Mouse (Mus musculus): Measurements from ENCODE around the gene Dcst2. TPM values are rescaled to one million over a fixed set of nuclear protein-coding genes. Genes with fewer than 3 reads are reported as not detected.

Dcst2 gene
- total RNA-seq, 1 experiment = not detected

GRCm38 (mm10) chr3:89387632-89388031 lies 25.9 kb downstream of the Dcst2 start:
- TF ChIP-seq HCFC1 (IDR thresholded peaks at IDR 0.05; ENCODE audit: borderline replicate concordance, insufficient read depth, low read length) (no peak), MAFK (IDR thresholded peaks at IDR 0.05; ENCODE audit: insufficient read depth, low read depth, low read length) (no peak), ZNF384 (IDR thresholded peaks at IDR 0.05; ENCODE audit: low read depth, low read length) (no peak), ZC3H11A (IDR thresholded peaks at IDR 0.05; ENCODE audit: borderline replicate concordance, low read depth, low read length) (no peak), CHD2 (IDR thresholded peaks at IDR 0.05; ENCODE audit: low read depth, low read length) (no peak)
- Histone ChIP-seq H3K4me1 (ENCODE audit: control insufficient read depth in 2 of 2, insufficient read depth in 2 of 2, low read length in 2 of 2, poor library complexity in 1 of 2) (peaks cover 0 to 57% of the 10 kb centered on the region in 2 experiments; a peak in 3 of 4 replicates), H3K4me3 (ENCODE audit: insufficient read depth in 1 of 2, low read depth in 1 of 2, low read length in 2 of 2, poor library complexity in 1 of 2, severe bottlenecking in 1 of 2) (no peak overlapping the region), H3K36me3 (ENCODE audit: control insufficient read depth, insufficient read depth, low read length, poor library complexity, severe bottlenecking) (peaks cover 2% of the 10 kb centered on the region; the same call in 1 of the 2 replicates), H3K9me3 (ENCODE audit: control insufficient read depth, insufficient read depth, low read depth, low read length) (no peaks in the 10 kb centered on the region), H3K9ac (ENCODE audit: insufficient read depth, low read depth, low read length, poor library complexity, severe bottlenecking) (no peak overlapping the region), H3K27ac (ENCODE audit: insufficient read depth, low read depth, low read length, poor library complexity, severe bottlenecking) (no peak overlapping the region)
- no peak for DNase-seq (ENCODE audit: low read depth, low spot score)
- in situ Hi-C loops (cut with MboI; ENCODE audit: low sequenced_read_pairs in 2 of 2, unreplicated experiment in 2 of 2) = no loop called here

GRCm38 (mm10) chr3:89388134-89388881 lies 26.5 kb downstream of the Dcst2 start:
- in situ Hi-C loops (cut with MboI; ENCODE audit: low sequenced_read_pairs in 2 of 2, unreplicated experiment in 2 of 2) = no loop called here
- no peak for DNase-seq (ENCODE audit: low read depth, low spot score)
- Histone ChIP-seq H3K4me1 (ENCODE audit: control insufficient read depth in 2 of 2, insufficient read depth in 2 of 2, low read length in 2 of 2, poor library complexity in 1 of 2) (peaks cover 0 to 57% of the 10 kb centered on the region in 2 experiments; a peak in 3 of 4 replicates), H3K27ac (ENCODE audit: insufficient read depth, low read depth, low read length, poor library complexity, severe bottlenecking) (no peak overlapping the region), H3K4me3 (ENCODE audit: insufficient read depth in 1 of 2, low read depth in 1 of 2, low read length in 2 of 2, poor library complexity in 1 of 2, severe bottlenecking in 1 of 2) (no peak overlapping the region), H3K36me3 (ENCODE audit: control insufficient read depth, insufficient read depth, low read length, poor library complexity, severe bottlenecking) (peaks cover 2% of the 10 kb centered on the region; the same call in 1 of the 2 replicates), H3K9me3 (ENCODE audit: control insufficient read depth, insufficient read depth, low read depth, low read length) (no peaks in the 10 kb centered on the region), H3K9ac (ENCODE audit: insufficient read depth, low read depth, low read length, poor library complexity, severe bottlenecking) (no peak overlapping the region)
- TF ChIP-seq MAFK (IDR thresholded peaks at IDR 0.05; ENCODE audit: insufficient read depth, low read depth, low read length) = no peak
- no peak for TF ChIP-seq ZNF384 (IDR thresholded peaks at IDR 0.05; ENCODE audit: low read depth, low read length)
- no peak for TF ChIP-seq ZC3H11A (IDR thresholded peaks at IDR 0.05; ENCODE audit: borderline replicate concordance, low read depth, low read length)
- TF ChIP-seq CHD2 (IDR thresholded peaks at IDR 0.05; ENCODE audit: low read depth, low read length) = no peak
- no peak for TF ChIP-seq HCFC1 (IDR thresholded peaks at IDR 0.05; ENCODE audit: borderline replicate concordance, insufficient read depth, low read length)

GRCm38 (mm10) chr3:89388901-89389740 lies 27.3 kb downstream of the Dcst2 start:
- TF ChIP-seq HCFC1 (IDR thresholded peaks at IDR 0.05; ENCODE audit: borderline replicate concordance, insufficient read depth, low read length) = peak; percentile 99
- no peak for TF ChIP-seq ZNF384 (IDR thresholded peaks at IDR 0.05; ENCODE audit: low read depth, low read length)
- no peak for TF ChIP-seq CHD2 (IDR thresholded peaks at IDR 0.05; ENCODE audit: low read depth, low read length)
- no peak for TF ChIP-seq MAFK (IDR thresholded peaks at IDR 0.05; ENCODE audit: insufficient read depth, low read depth, low read length)
- no peak for TF ChIP-seq ZC3H11A (IDR thresholded peaks at IDR 0.05; ENCODE audit: borderline replicate concordance, low read depth, low read length)
- Histone ChIP-seq H3K9ac (ENCODE audit: insufficient read depth, low read depth, low read length, poor library complexity, severe bottlenecking) (no peak overlapping the region), H3K4me1 (ENCODE audit: control insufficient read depth in 2 of 2, insufficient read depth in 2 of 2, low read length in 2 of 2, poor library complexity in 1 of 2) (peaks cover 0 to 49% of the 10 kb centered on the region in 2 experiments; a peak in 3 of 4 replicates), H3K4me3 (ENCODE audit: insufficient read depth in 1 of 2, low read depth in 1 of 2, low read length in 2 of 2, poor library complexity in 1 of 2, severe bottlenecking in 1 of 2) (no peak overlapping the region), H3K27ac (ENCODE audit: insufficient read depth, low read depth, low read length, poor library complexity, severe bottlenecking) (no peak overlapping the region), H3K36me3 (ENCODE audit: control insufficient read depth, insufficient read depth, low read length, poor library complexity, severe bottlenecking) (no peaks in the 10 kb centered on the region; the same call in 1 of the 2 replicates), H3K9me3 (ENCODE audit: control insufficient read depth, insufficient read depth, low read depth, low read length) (no peaks in the 10 kb centered on the region)
- no peak for DNase-seq (ENCODE audit: low read depth, low spot score)
- in situ Hi-C loops (cut with MboI; ENCODE audit: low sequenced_read_pairs in 2 of 2, unreplicated experiment in 2 of 2) = no loop called here

- Histone ChIP-seq H3K36me3 (ENCODE audit: control insufficient read depth, insufficient read depth, low read length, poor library complexity, severe bottlenecking) (no peaks in the 10 kb centered on the region; the same call in 1 of the 2 replicates), H3K4me1 (ENCODE audit: control insufficient read depth in 2 of 2, insufficient read depth in 2 of 2, low read length in 2 of 2, poor library complexity in 1 of 2) (peaks cover 0 to 42% of the 10 kb centered on the region in 2 experiments; a peak in 3 of 4 replicates), H3K4me3 (ENCODE audit: insufficient read depth in 1 of 2, low read depth in 1 of 2, low read length in 2 of 2, poor library complexity in 1 of 2, severe bottlenecking in 1 of 2) (no peak overlapping the region), H3K9ac (ENCODE audit: insufficient read depth, low read depth, low read length, poor library complexity, severe bottlenecking) (no peak overlapping the region), H3K9me3 (ENCODE audit: control insufficient read depth, insufficient read depth, low read depth, low read length) (no peaks in the 10 kb centered on the region), H3K27ac (ENCODE audit: insufficient read depth, low read depth, low read length, poor library complexity, severe bottlenecking) (no peak overlapping the region)
- no peak for DNase-seq (ENCODE audit: low read depth, low spot score)
- TF ChIP-seq ZC3H11A (IDR thresholded peaks at IDR 0.05; ENCODE audit: borderline replicate concordance, low read depth, low read length) (no peak), HCFC1 (IDR thresholded peaks at IDR 0.05; ENCODE audit: borderline replicate concordance, insufficient read depth, low read length) (no peak), CHD2 (IDR thresholded peaks at IDR 0.05; ENCODE audit: low read depth, low read length) (no peak), ZNF384 (IDR thresholded peaks at IDR 0.05; ENCODE audit: low read depth, low read length) (no peak), MAFK (IDR thresholded peaks at IDR 0.05; ENCODE audit: insufficient read depth, low read depth, low read length) (no peak)
- in situ Hi-C loops (cut with MboI; ENCODE audit: low sequenced_read_pairs in 2 of 2, unreplicated experiment in 2 of 2) = no loop called here
Observed at GRCm38 (mm10) chr3:89390111-89390515, 28.3 kb downstream of the Dcst2 start.

Data from ES-E14 (cell line).